Mouse (Mus musculus) testis, adult 2 months (tissue): ENCODE data around the gene Nav1. TPM values are rescaled to one million over a fixed set of nuclear protein-coding genes. Genes with fewer than 3 reads are reported as not detected.

ENCODE experiments used
- H3K27ac ChIP-seq: fragments of 200-500 bp; 2 replicates; pipeline ENCODE4 v1.5.1; 2012; ENCODE audit warnings: low read depth, low read length; ENCODE audit not compliant: control insufficient read depth, insufficient read depth
- H3K27me3 ChIP-seq: fragments of 200-500 bp; 2 replicates; pipeline ENCODE4 v1.6.1; 2012; ENCODE audit warnings: mild to moderate bottlenecking, low read length, moderate library complexity; ENCODE audit not compliant: control insufficient read depth, insufficient read depth
- H3K36me3 ChIP-seq: fragments of 200-500 bp; 2 replicates; pipeline ENCODE4 v1.6.1; 2012; ENCODE audit warnings: mild to moderate bottlenecking, low read length; ENCODE audit not compliant: control insufficient read depth, insufficient read depth
- H3K4me1 ChIP-seq: fragments of 200-500 bp; 2 replicates; pipeline ENCODE4 v1.6.1; 2012; ENCODE audit warnings: low read length; ENCODE audit not compliant: control insufficient read depth, insufficient read depth
- H3K4me3 ChIP-seq: fragments of 200-500 bp; 2 replicates; pipeline ENCODE4 v1.5.1; 2012; ENCODE audit warnings: low read depth, mild to moderate bottlenecking, low read length, moderate library complexity, mixed read lengths; ENCODE audit not compliant: control insufficient read depth
- CTCF ChIP-seq: fragments of 200-500 bp; IDR thresholded peaks from 2 replicates; pipeline ENCODE4 v1.5.1; 2012; ENCODE audit warnings: low read depth, mild to moderate bottlenecking, inconsistent platforms, low read length, moderate library complexity; ENCODE audit not compliant: control insufficient read depth, insufficient read depth, insufficient replicate concordance
- POLR2A ChIP-seq: fragments of 200-500 bp; IDR thresholded peaks from 2 replicates; pipeline ENCODE4 v1.6.1; 2012; ENCODE audit warnings: low read depth, mild to moderate bottlenecking, inconsistent platforms, low read length, moderate library complexity; ENCODE audit not compliant: control insufficient read depth
- polyA plus RNA-seq: library from polyadenylated mRNA; depleted of rRNA; stranded (reverse); fragments of >200 nt; gene quantifications from 2 replicates; pipeline ENCODE4 v1.2.3, GENCODE M21; 2012

The Nav1 gene
- polyA plus RNA-seq, 1 experiment = 2.0 TPM

GRCm38 (mm10) chr1:135523344-135523743, 83.8 kb downstream of the Nav1 start:
- Histone ChIP-seq H3K27ac (no peak overlapping the region), H3K27me3 (no peaks in the 10 kb centered on the region)
- TF ChIP-seq CTCF = no peak
- no peak for TF ChIP-seq POLR2A

GRCm38 (mm10) chr1:135520550-135521168, 86.4 kb downstream of the Nav1 start:
- Histone ChIP-seq H3K36me3 (no peaks in the 10 kb centered on the region), H3K27me3 (no peaks in the 10 kb centered on the region), H3K27ac (no peak overlapping the region), H3K4me1 (peaks cover 2% of the 10 kb centered on the region; the same call in 1 of the 2 replicates), H3K4me3 (no peak overlapping the region)
- TF ChIP-seq POLR2A (no peak), CTCF (no peak)

More at GRCm38 (mm10) chr1:135523344-135523743, 83.8 kb downstream of the Nav1 start:
- no peak overlapping the region for H3K4me3 ChIP-seq
- H3K36me3 ChIP-seq = no peaks in the 10 kb centered on the region
- H3K4me1 ChIP-seq = peaks cover 2% of the 10 kb centered on the region; the same call in 1 of the 2 replicates

GRCm38 (mm10) chr1:135518661-135519060, 88.4 kb downstream of the Nav1 start:
- Histone ChIP-seq H3K4me1 (peaks cover 2% of the 10 kb centered on the region; the same call in 1 of the 2 replicates), H3K4me3 (no peak overlapping the region), H3K27me3 (no peaks in the 10 kb centered on the region), H3K27ac (no peak overlapping the region), H3K36me3 (no peaks in the 10 kb centered on the region)
- TF ChIP-seq CTCF (no peak), POLR2A (no peak)

GRCm38 (mm10) chr1:135517469-135517868, 89.6 kb downstream of the Nav1 start:
- Histone ChIP-seq H3K27ac (no peak overlapping the region), H3K36me3 (no peaks in the 10 kb centered on the region), H3K4me1 (peaks cover 2% of the 10 kb centered on the region; the same call in 1 of the 2 replicates), H3K4me3 (no peak overlapping the region), H3K27me3 (no peaks in the 10 kb centered on the region)
- no peak for TF ChIP-seq CTCF
- no peak for TF ChIP-seq POLR2A

GRCm38 (mm10) chr1:135516511-135517305, 90.4 kb downstream of the Nav1 start:
- Histone ChIP-seq H3K36me3 (no peaks in the 10 kb centered on the region), H3K4me1 (peaks cover 2% of the 10 kb centered on the region; the same call in 1 of the 2 replicates), H3K27ac (no peak overlapping the region), H3K27me3 (no peaks in the 10 kb centered on the region), H3K4me3 (no peak overlapping the region)
- TF ChIP-seq CTCF = no peak
- no peak for TF ChIP-seq POLR2A

- Histone ChIP-seq H3K36me3 (no peaks in the 10 kb centered on the region), H3K27me3 (no peaks in the 10 kb centered on the region), H3K4me3 (no peak overlapping the region), H3K4me1 (peaks cover 2% of the 10 kb centered on the region; the same call in 1 of the 2 replicates), H3K27ac (no peak overlapping the region)
- TF ChIP-seq POLR2A (no peak), CTCF (no peak)
These were observed 91.4 kb downstream of the Nav1 start for GRCm38 (mm10) chr1:135515633-135516238.
